Mouse (Mus musculus): Measurements from ENCODE around the gene Diras2. TPM values are rescaled to one million over a fixed set of nuclear protein-coding genes. Genes with fewer than 3 reads are reported as not detected.

Gene Diras2
- polyA plus RNA-seq, 1 experiment from 2014 or later = 0.99 TPM

DNA sequence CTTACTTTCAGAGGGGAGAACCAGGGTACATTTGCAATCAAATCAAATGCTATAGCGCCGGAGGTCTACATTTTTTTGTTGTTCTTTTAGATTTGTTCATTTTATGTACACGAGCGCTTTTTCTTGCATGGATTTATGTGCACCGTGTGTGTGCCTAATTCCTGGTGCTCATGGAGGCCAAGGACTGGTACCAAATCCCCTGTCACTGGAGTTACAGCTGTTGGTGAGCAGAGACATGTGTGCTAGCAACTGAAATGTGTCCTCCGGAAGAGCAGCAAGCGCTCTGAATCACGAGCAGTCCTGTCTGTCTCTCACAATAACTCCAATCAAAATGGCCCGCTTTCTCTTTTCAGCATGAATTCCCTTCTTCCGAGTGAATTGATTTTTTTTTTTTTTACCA, 55.8 kb downstream of the Diras2 start:
- no peaks in the 10 kb centered on the region for H3K27me3 ChIP-seq (ENCODE audit: control insufficient read depth, insufficient read depth, low read length)
- H3K9ac ChIP-seq (ENCODE audit: low read depth, low read length) = no peak overlapping the region
- H3K9me3 ChIP-seq (replicated peaks; ENCODE audit: control insufficient read depth, low read length) = no peaks in the 10 kb centered on the region
- no peaks in the 10 kb centered on the region for H3K4me1 ChIP-seq (ENCODE audit: control insufficient read depth, insufficient read depth, low read length)
- no peak for ATAC-seq (replicated peaks; ENCODE audit: insufficient number of reproducible peaks, low FRiP score, low TSS enrichment)
- no peak overlapping the region for H3K4me2 ChIP-seq
- 90% methylated on average over 10 of the region's 10 CpGs for WGBS (ENCODE audit: insufficient replicate concordance)
- H3K27ac ChIP-seq (ENCODE audit: low read depth, low read length) = no peak overlapping the region
- H3K36me3 ChIP-seq (ENCODE audit: control insufficient read depth, insufficient read depth, low read length) = no peaks in the 10 kb centered on the region
- H3K4me3 ChIP-seq (ENCODE audit: low read depth, low read length) = no peak overlapping the region

GRCm38 (mm10) chr13:52474807-52475206, 56.3 kb downstream of the Diras2 start:
- Histone ChIP-seq H3K9ac (ENCODE audit: low read depth, low read length) (no peak overlapping the region), H3K4me1 (ENCODE audit: control insufficient read depth, insufficient read depth, low read length) (no peaks in the 10 kb centered on the region), H3K27ac (ENCODE audit: low read depth, low read length) (no peak overlapping the region), H3K27me3 (ENCODE audit: control insufficient read depth, insufficient read depth, low read length) (no peaks in the 10 kb centered on the region), H3K9me3 (replicated peaks; ENCODE audit: control insufficient read depth, low read length) (no peaks in the 10 kb centered on the region), H3K4me2 (no peak overlapping the region), H3K36me3 (ENCODE audit: control insufficient read depth, insufficient read depth, low read length) (no peaks in the 10 kb centered on the region), H3K4me3 (ENCODE audit: low read depth, low read length) (no peak overlapping the region)
- WGBS (ENCODE audit: insufficient replicate concordance) = 80% methylated on average over 3 of the region's 3 CpGs
- no peak for ATAC-seq (replicated peaks; ENCODE audit: insufficient number of reproducible peaks, low FRiP score, low TSS enrichment)

GRCm38 (mm10) chr13:52469795-52470690, 61.0 kb downstream of the Diras2 start:
- Histone ChIP-seq H3K9ac (ENCODE audit: low read depth, low read length) (no peak overlapping the region), H3K4me1 (ENCODE audit: control insufficient read depth, insufficient read depth, low read length) (no peaks in the 10 kb centered on the region), H3K4me3 (ENCODE audit: low read depth, low read length) (no peak overlapping the region), H3K27me3 (ENCODE audit: control insufficient read depth, insufficient read depth, low read length) (no peaks in the 10 kb centered on the region), H3K27ac (ENCODE audit: low read depth, low read length) (no peak overlapping the region), H3K36me3 (ENCODE audit: control insufficient read depth, insufficient read depth, low read length) (no peaks in the 10 kb centered on the region), H3K4me2 (no peak overlapping the region), H3K9me3 (replicated peaks; ENCODE audit: control insufficient read depth, low read length) (no peaks in the 10 kb centered on the region)
- 49% methylated on average over 10 of the region's 10 CpGs for whole genome bisulfite sequencing (ENCODE audit: insufficient replicate concordance)
- no peak for ATAC-seq (replicated peaks; ENCODE audit: insufficient number of reproducible peaks, low FRiP score, low TSS enrichment)

GRCm38 (mm10) chr13:52465141-52465540, 65.9 kb downstream of the Diras2 start:
- no peaks in the 10 kb centered on the region for H3K9me3 ChIP-seq (replicated peaks; ENCODE audit: control insufficient read depth, low read length)
- no peaks in the 10 kb centered on the region for H3K36me3 ChIP-seq (ENCODE audit: control insufficient read depth, insufficient read depth, low read length)
- no peaks in the 10 kb centered on the region for H3K27me3 ChIP-seq (ENCODE audit: control insufficient read depth, insufficient read depth, low read length)
- H3K4me2 ChIP-seq = no peak overlapping the region
- no peaks in the 10 kb centered on the region for H3K4me1 ChIP-seq (ENCODE audit: control insufficient read depth, insufficient read depth, low read length)
- no peak overlapping the region for H3K27ac ChIP-seq (ENCODE audit: low read depth, low read length)
- no peak for ATAC-seq (replicated peaks; ENCODE audit: insufficient number of reproducible peaks, low FRiP score, low TSS enrichment)
- WGBS (ENCODE audit: insufficient replicate concordance) = 71% methylated on average over 6 of the region's 6 CpGs
- H3K9ac ChIP-seq (ENCODE audit: low read depth, low read length) = no peak overlapping the region
- H3K4me3 ChIP-seq (ENCODE audit: low read depth, low read length) = no peak overlapping the region

- Histone ChIP-seq H3K4me3 (ENCODE audit: low read depth, low read length) (no peak overlapping the region), H3K27me3 (ENCODE audit: control insufficient read depth, insufficient read depth, low read length) (no peaks in the 10 kb centered on the region), H3K36me3 (ENCODE audit: control insufficient read depth, insufficient read depth, low read length) (no peaks in the 10 kb centered on the region), H3K27ac (ENCODE audit: low read depth, low read length) (no peak overlapping the region), H3K9me3 (replicated peaks; ENCODE audit: control insufficient read depth, low read length) (no peaks in the 10 kb centered on the region), H3K4me1 (ENCODE audit: control insufficient read depth, insufficient read depth, low read length) (no peaks in the 10 kb centered on the region; the same call in 1 of the 2 replicates), H3K4me2 (no peak overlapping the region), H3K9ac (ENCODE audit: low read depth, low read length) (no peak overlapping the region)
- no peak for ATAC-seq (replicated peaks; ENCODE audit: insufficient number of reproducible peaks, low FRiP score, low TSS enrichment)
- WGBS (ENCODE audit: insufficient replicate concordance) = 73% methylated on average over 7 of the region's 7 CpGs
Observed at GRCm38 (mm10) chr13:52459982-52460381, 71.1 kb downstream of the Diras2 start.

GRCm38 (mm10) chr13:52457889-52458324, 73.2 kb downstream of the Diras2 start:
- no peaks in the 10 kb centered on the region for H3K36me3 ChIP-seq (ENCODE audit: control insufficient read depth, insufficient read depth, low read length)
- ATAC-seq (replicated peaks; ENCODE audit: insufficient number of reproducible peaks, low FRiP score, low TSS enrichment) = no peak
- no peaks in the 10 kb centered on the region; the same call in 1 of the 2 replicates for H3K4me1 ChIP-seq (ENCODE audit: control insufficient read depth, insufficient read depth, low read length)
- no peak overlapping the region for H3K9ac ChIP-seq (ENCODE audit: low read depth, low read length)
- H3K27ac ChIP-seq (ENCODE audit: low read depth, low read length) = no peak overlapping the region
- H3K4me3 ChIP-seq (ENCODE audit: low read depth, low read length) = no peak overlapping the region
- WGBS (ENCODE audit: insufficient replicate concordance) = 80% methylated on average over 11 of the region's 11 CpGs
- H3K27me3 ChIP-seq (ENCODE audit: control insufficient read depth, insufficient read depth, low read length) = no peaks in the 10 kb centered on the region
- H3K9me3 ChIP-seq (replicated peaks; ENCODE audit: control insufficient read depth, low read length) = no peaks in the 10 kb centered on the region
- no peak overlapping the region for H3K4me2 ChIP-seq

- 85% methylated on average over 15 of the region's 15 CpGs for WGBS (ENCODE audit: insufficient replicate concordance)
- H3K4me1 ChIP-seq (ENCODE audit: control insufficient read depth, insufficient read depth, low read length) = no peaks in the 10 kb centered on the region; the same call in 1 of the 2 replicates
Observed at GRCm38 (mm10) chr13:52457177-52457888, 73.7 kb downstream of the Diras2 start.

DNA sequence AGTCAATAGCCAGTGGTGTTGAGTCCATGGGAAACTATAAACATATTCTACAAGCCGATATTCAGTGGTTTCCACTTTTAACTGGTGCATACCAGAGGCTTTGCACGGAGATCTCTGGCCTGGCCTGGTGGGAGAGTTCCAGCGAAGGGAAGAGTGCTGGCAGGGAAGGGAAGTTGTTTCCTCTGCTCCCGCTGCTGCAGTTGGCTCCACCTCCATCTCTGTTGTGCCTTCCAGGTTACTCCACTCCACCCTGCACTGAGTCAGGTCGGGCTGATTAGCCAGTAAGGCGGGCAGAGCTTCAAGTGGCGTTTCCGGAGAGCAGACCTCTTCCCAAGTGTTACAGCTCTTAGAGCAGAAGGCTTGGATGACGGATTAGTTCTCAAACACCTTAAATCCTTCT, 75.8 kb downstream of the Diras2 start:
- Histone ChIP-seq H3K36me3 (ENCODE audit: control insufficient read depth, insufficient read depth, low read length) (no peaks in the 10 kb centered on the region), H3K27ac (ENCODE audit: low read depth, low read length) (no peak overlapping the region), H3K4me1 (ENCODE audit: control insufficient read depth, insufficient read depth, low read length) (no peaks in the 10 kb centered on the region; the same call in 1 of the 2 replicates), H3K9ac (ENCODE audit: low read depth, low read length) (no peak overlapping the region), H3K4me3 (ENCODE audit: low read depth, low read length) (no peak overlapping the region), H3K27me3 (ENCODE audit: control insufficient read depth, insufficient read depth, low read length) (no peaks in the 10 kb centered on the region), H3K4me2 (no peak overlapping the region), H3K9me3 (replicated peaks; ENCODE audit: control insufficient read depth, low read length) (no peaks in the 10 kb centered on the region)
- ATAC-seq (replicated peaks; ENCODE audit: insufficient number of reproducible peaks, low FRiP score, low TSS enrichment) = no peak
- WGBS (ENCODE audit: insufficient replicate concordance) = 22% methylated on average over 9 of the region's 9 CpGs

More at GRCm38 (mm10) chr13:52457177-52457888, 73.7 kb downstream of the Diras2 start:
- no peak overlapping the region for H3K9ac ChIP-seq (ENCODE audit: low read depth, low read length)
- H3K27me3 ChIP-seq (ENCODE audit: control insufficient read depth, insufficient read depth, low read length) = no peaks in the 10 kb centered on the region
- ATAC-seq (replicated peaks; ENCODE audit: insufficient number of reproducible peaks, low FRiP score, low TSS enrichment) = no peak
- no peaks in the 10 kb centered on the region for H3K9me3 ChIP-seq (replicated peaks; ENCODE audit: control insufficient read depth, low read length)
- no peaks in the 10 kb centered on the region for H3K36me3 ChIP-seq (ENCODE audit: control insufficient read depth, insufficient read depth, low read length)
- H3K4me3 ChIP-seq (ENCODE audit: low read depth, low read length) = no peak overlapping the region
- H3K4me2 ChIP-seq = no peak overlapping the region
- no peak overlapping the region for H3K27ac ChIP-seq (ENCODE audit: low read depth, low read length)
